Mouse (Mus musculus): Measurements from ENCODE around the gene Trim8. TPM values are rescaled to one million over a fixed set of nuclear protein-coding genes. Genes with fewer than 3 reads are reported as not detected.
A peak's percentile ranks its signal among the peaks of the same experiment; 100 is the strongest.

Gene Trim8
- total and polyA plus RNA-seq, 2 experiments from 2014 or later = 14.3 to 35.9 TPM

DNA sequence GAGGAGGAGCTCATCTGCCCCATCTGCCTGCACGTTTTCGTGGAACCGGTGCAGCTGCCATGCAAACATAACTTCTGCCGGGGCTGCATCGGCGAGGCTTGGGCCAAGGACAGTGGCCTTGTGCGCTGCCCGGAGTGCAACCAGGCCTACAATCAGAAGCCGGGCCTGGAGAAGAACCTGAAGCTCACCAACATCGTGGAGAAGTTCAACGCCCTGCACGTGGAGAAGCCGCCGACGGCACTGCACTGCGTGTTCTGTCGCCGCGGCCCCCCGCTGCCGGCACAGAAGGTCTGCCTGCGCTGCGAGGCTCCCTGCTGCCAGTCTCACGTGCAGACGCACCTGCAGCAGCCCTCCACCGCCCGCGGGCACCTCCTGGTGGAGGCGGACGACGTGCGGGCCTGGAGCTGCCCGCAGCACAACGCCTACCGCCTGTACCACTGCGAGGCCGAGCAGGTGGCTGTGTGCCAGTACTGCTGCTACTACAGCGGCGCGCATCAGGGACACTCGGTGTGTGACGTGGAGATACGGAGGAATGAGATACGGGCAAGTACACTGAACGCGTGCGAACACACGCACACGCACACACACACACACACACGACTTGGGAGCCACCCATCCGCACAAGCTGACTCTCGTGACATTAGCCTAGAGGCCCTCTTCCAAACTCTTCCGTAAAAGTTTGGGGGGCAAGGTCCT lies 1.1 kb downstream of the Trim8 start:
- Histone ChIP-seq H3K36me3 (replicated peaks; ENCODE audit: control insufficient read depth, insufficient read depth, low read length) (peaks cover 24% of the 10 kb centered on the region), H3K4me3 (ENCODE audit: low read depth, low read length) (peak overlapping the region; percentile 93), H3K4me1 (ENCODE audit: control insufficient read depth, insufficient read depth) (peaks cover 28% of the 10 kb centered on the region), H3K9me3 (replicated peaks; ENCODE audit: control insufficient read depth, low read length) (no peaks in the 10 kb centered on the region), H3K4me2 (ENCODE audit: low read depth, low read length) (peak overlapping the region; percentile 85), H3K9ac (replicated peaks; ENCODE audit: low read depth, low read length) (peak overlapping the region; percentile 99), H3K27me3 (ENCODE audit: control insufficient read depth, insufficient read depth, low read length) (no peaks in the 10 kb centered on the region), H3K27ac (ENCODE audit: low read depth) (peak overlapping the region; percentile 100)
- TF ChIP-seq EP300 (IDR thresholded peaks at IDR 0.05; ENCODE audit: low read depth) = 0 out of 2 replicates have a peak, but pooled peaks have one; percentile 67
- TF ChIP-seq CTCF (IDR thresholded peaks at IDR 0.05; ENCODE audit: low read depth) = peak; percentile 73
- DNase-seq (ENCODE audit: low spot score) (peak; percentile 81), ATAC-seq (ENCODE audit: insufficient read depth, low read depth) (peak; percentile 22)
- under 1% methylated on average over 53 of the region's 53 CpGs for WGBS

DNA sequence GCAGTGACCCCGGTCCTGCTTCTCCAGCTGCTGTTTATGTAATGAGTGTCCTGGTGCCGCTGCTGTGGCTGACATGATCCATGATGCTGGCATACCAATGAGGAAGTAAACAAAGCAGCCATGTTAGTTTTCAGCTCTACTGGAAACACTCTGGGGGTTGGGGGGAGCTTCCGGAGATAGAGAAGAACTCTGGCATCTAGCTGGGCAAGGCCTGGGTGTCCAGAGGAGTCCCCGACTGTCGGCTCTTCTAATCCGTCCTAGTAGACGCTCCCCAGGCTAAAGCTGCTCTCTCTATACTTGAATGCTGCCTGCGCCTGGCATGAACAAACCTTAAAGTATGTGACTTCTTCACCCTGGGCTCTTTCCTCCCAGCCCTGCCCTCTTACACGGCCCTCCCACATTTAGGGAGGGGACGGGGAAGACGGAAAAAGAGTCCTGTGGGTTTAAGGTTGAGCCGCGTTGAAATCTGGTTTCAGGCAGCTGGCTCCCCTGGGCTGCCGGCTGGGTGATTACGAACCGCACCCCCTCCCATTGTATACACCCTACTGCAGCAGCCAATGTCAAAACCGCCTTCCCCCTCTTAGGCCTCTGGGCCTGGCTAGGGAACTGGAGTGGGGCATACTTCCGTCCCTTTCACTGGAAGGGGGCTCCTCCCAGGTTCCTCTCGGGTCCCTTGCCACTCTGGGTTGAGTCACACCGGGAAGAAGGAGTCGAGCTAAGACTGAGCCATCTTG lies 2.0 kb downstream of the Trim8 start:
- TF ChIP-seq CTCF (IDR thresholded peaks at IDR 0.05; ENCODE audit: low read depth) = no peak
- TF ChIP-seq EP300 (IDR thresholded peaks at IDR 0.05; ENCODE audit: low read depth) = peak; percentile 70
- under 1% methylated on average over 21 of the region's 21 CpGs for WGBS
- H3K4me3 ChIP-seq (ENCODE audit: low read depth, low read length) = peak overlapping the region; percentile 93
- ATAC-seq (ENCODE audit: insufficient read depth, low read depth) = peak; percentile 30
- DNase-seq (ENCODE audit: low spot score) = peak; percentile 93
- H3K27me3 ChIP-seq (ENCODE audit: control insufficient read depth, insufficient read depth, low read length) = no peaks in the 10 kb centered on the region
- H3K9me3 ChIP-seq (replicated peaks; ENCODE audit: control insufficient read depth, low read length) = no peaks in the 10 kb centered on the region
- peaks cover 30% of the 10 kb centered on the region for H3K36me3 ChIP-seq (replicated peaks; ENCODE audit: control insufficient read depth, insufficient read depth, low read length)
- H3K9ac ChIP-seq (replicated peaks; ENCODE audit: low read depth, low read length) = peak overlapping the region; percentile 99
- peaks cover 37% of the 10 kb centered on the region for H3K4me1 ChIP-seq (ENCODE audit: control insufficient read depth, insufficient read depth)
- H3K4me2 ChIP-seq (ENCODE audit: low read depth, low read length) = peak overlapping the region; percentile 85
- H3K27ac ChIP-seq (ENCODE audit: low read depth) = peak overlapping the region; percentile 100

DNA sequence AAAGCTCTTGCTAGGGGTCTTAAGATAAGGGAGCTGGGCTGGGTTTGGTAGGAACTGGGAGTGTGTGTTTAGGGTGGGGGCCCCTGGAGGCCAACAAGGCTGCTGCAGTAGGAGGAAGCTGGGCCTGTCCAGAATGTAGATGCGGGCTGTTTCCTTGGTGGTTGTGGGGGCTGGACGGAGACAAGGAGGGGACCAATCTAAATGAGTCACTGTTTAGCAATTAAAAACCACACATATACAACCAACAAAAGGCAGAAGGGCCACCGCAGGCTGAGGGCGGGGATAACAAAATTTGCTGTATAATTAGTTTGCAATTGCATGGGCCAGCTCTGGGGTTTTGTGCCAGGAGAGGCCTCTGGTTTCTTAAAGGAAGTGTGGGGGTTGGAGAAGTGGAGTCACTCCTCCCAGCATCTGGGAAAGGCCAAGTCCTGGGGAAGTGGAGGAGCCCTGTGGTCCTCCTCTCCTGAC lies 2.6 kb downstream of the Trim8 start:
- ATAC-seq (ENCODE audit: insufficient read depth, low read depth) (peak; percentile 1), DNase-seq (ENCODE audit: low spot score) (peak; percentile 76)
- peak overlapping the region; percentile 99 for H3K9ac ChIP-seq (replicated peaks; ENCODE audit: low read depth, low read length)
- H3K9me3 ChIP-seq (replicated peaks; ENCODE audit: control insufficient read depth, low read length) = no peaks in the 10 kb centered on the region
- H3K36me3 ChIP-seq (replicated peaks; ENCODE audit: control insufficient read depth, insufficient read depth, low read length) = peaks cover 30% of the 10 kb centered on the region
- peaks cover 43% of the 10 kb centered on the region for H3K4me1 ChIP-seq (ENCODE audit: control insufficient read depth, insufficient read depth)
- TF ChIP-seq EP300 (IDR thresholded peaks at IDR 0.05; ENCODE audit: low read depth) (no peak), CTCF (IDR thresholded peaks at IDR 0.05; ENCODE audit: low read depth) (peak; percentile 24)
- WGBS = 3% methylated on average over 4 of the region's 4 CpGs
- H3K27me3 ChIP-seq (ENCODE audit: control insufficient read depth, insufficient read depth, low read length) = no peaks in the 10 kb centered on the region
- H3K4me3 ChIP-seq (ENCODE audit: low read depth, low read length) = peak overlapping the region; percentile 93
- peak overlapping the region; percentile 100 for H3K27ac ChIP-seq (ENCODE audit: low read depth)
- H3K4me2 ChIP-seq (ENCODE audit: low read depth, low read length) = peak overlapping the region; percentile 85

DNA sequence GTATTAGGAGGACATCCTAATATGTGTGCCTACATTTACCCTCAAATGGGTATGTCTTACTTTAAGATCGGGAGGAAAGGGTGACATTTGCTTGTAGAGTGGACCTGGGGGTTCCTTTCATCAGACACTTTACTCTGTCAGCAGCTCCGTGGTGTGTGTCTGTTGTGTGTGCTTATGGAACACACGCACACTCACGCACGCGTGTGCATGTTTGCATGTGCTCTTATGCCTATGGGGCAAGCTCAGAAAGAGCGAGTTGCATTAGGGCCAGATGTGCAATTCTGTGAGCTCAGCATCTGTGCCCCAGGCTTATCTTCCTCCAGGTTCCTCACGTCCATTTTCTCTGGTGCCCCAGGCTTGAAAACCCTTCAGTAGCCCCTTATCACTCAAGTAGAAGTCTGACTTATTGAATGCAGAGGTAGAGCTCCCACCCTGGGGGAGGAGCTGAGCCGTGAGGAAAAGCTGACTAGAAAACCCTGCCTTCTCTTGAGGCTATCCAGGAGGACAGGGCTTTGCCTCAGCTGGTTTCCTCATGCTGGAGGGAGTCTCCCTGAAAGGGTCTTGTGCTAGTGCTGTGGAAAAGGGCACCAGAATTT lies 3.4 kb downstream of the Trim8 start:
- H3K36me3 ChIP-seq (replicated peaks; ENCODE audit: control insufficient read depth, insufficient read depth, low read length) = peaks cover 32% of the 10 kb centered on the region
- no peak for DNase-seq (ENCODE audit: low spot score)
- H3K4me3 ChIP-seq (ENCODE audit: low read depth, low read length) = peak overlapping the region; percentile 93
- H3K4me1 ChIP-seq (ENCODE audit: control insufficient read depth, insufficient read depth) = peaks cover 51% of the 10 kb centered on the region
- WGBS = 20% methylated on average over 9 of the region's 9 CpGs
- TF ChIP-seq CTCF (IDR thresholded peaks at IDR 0.05; ENCODE audit: low read depth) (no peak), EP300 (IDR thresholded peaks at IDR 0.05; ENCODE audit: low read depth) (no peak)
- no peaks in the 10 kb centered on the region for H3K9me3 ChIP-seq (replicated peaks; ENCODE audit: control insufficient read depth, low read length)
- peak overlapping the region; percentile 99 for H3K9ac ChIP-seq (replicated peaks; ENCODE audit: low read depth, low read length)
- H3K4me2 ChIP-seq (ENCODE audit: low read depth, low read length) = peak overlapping the region; percentile 85
- peak overlapping the region; percentile 100 for H3K27ac ChIP-seq (ENCODE audit: low read depth)
- H3K27me3 ChIP-seq (ENCODE audit: control insufficient read depth, insufficient read depth, low read length) = no peaks in the 10 kb centered on the region
- ATAC-seq (ENCODE audit: insufficient read depth, low read depth) = no peak

DNA sequence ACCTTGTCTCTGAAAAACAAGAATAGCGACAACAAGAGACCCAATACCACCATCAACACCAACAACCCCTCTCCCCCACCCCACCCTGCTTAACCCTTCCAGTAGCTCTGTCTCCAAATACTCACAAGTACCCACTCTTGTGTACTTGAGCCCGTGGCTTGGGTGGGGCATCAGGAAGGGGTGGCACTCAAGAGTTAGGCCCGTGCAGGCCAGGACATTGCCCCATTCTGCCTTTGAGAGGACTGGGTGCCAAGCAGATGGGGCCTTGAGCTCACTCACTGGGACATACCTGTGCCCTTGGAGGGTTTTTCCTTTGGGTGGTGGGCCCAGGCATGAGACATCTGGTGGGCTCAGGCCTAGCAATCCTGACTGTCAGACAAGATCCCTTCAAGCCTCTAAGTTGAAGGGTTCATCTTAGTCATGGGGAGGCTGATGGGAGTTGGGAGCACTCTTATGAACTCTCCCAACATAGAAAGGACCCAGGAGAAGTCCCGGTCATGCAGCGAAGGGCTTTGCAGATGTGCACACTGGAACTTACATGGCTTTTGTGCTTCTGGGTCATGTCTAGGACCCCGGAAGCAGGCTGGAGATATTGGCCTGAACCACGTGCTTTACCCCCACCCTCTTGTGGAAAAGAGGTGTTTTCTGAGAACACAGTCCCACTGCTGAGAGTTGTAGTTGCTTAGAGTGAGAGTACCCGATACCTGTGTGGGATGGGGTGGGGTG lies 4.3 kb downstream of the Trim8 start:
- Histone ChIP-seq H3K9me3 (replicated peaks; ENCODE audit: control insufficient read depth, low read length) (no peaks in the 10 kb centered on the region), H3K36me3 (replicated peaks; ENCODE audit: control insufficient read depth, insufficient read depth, low read length) (peaks cover 39% of the 10 kb centered on the region), H3K27me3 (ENCODE audit: control insufficient read depth, insufficient read depth, low read length) (no peaks in the 10 kb centered on the region), H3K27ac (ENCODE audit: low read depth) (peak overlapping the region; percentile 23; the same call in 1 of the 2 replicates), H3K4me2 (ENCODE audit: low read depth, low read length) (peak overlapping the region; percentile 85), H3K9ac (replicated peaks; ENCODE audit: low read depth, low read length) (peak overlapping the region; percentile 38; the same call in 1 of the 2 replicates), H3K4me3 (ENCODE audit: low read depth, low read length) (peak overlapping the region; percentile 93), H3K4me1 (ENCODE audit: control insufficient read depth, insufficient read depth) (peaks cover 60% of the 10 kb centered on the region)
- WGBS = 65% methylated on average over 8 of the region's 8 CpGs
- TF ChIP-seq CTCF (IDR thresholded peaks at IDR 0.05; ENCODE audit: low read depth) (no peak), EP300 (IDR thresholded peaks at IDR 0.05; ENCODE audit: low read depth) (no peak)
- DNase-seq (ENCODE audit: low spot score) (no peak), ATAC-seq (ENCODE audit: insufficient read depth, low read depth) (no peak)
